Mouse (Mus musculus) ES-E14 (cell line): Measurements from ENCODE around the gene Fam240a. TPM values are rescaled to one million over a fixed set of nuclear protein-coding genes. Genes with fewer than 3 reads are reported as not detected.

Source experiments
- DNase-seq: peaks from one replicate; pipeline ENCODE4 v3.0.0-alpha.2; 2013; ENCODE audit warnings: low read depth, low spot score
- H3K27ac ChIP-seq: 2 replicates; pipeline ENCODE4 v1.5.1; 2012; ENCODE audit warnings: low read depth, mild to moderate bottlenecking, low read length, moderate library complexity, mixed read lengths; ENCODE audit not compliant: poor library complexity, insufficient read depth, severe bottlenecking
- H3K36me3 ChIP-seq: 2 replicates; pipeline ENCODE4 v1.6.1; 2012; ENCODE audit warnings: mild to moderate bottlenecking, low read length, moderate library complexity, mixed read lengths; ENCODE audit not compliant: control insufficient read depth, poor library complexity, insufficient read depth, severe bottlenecking
- H3K4me1 ChIP-seq, 2 experiments: fragments of 150-350 bp in 1 of 2; sonication (generic) in 1 of 2; 2 replicates each; pipeline ENCODE4 v1.6.1; 2012; ENCODE audit warnings: low read length in 2 of 2, mild to moderate bottlenecking in 1 of 2, mixed read lengths in 1 of 2; ENCODE audit not compliant: control insufficient read depth in 2 of 2, insufficient read depth in 2 of 2, poor library complexity in 1 of 2
- H3K4me3 ChIP-seq, 2 experiments: fragments of 150-350 bp in 1 of 2; sonication (generic) in 1 of 2; 2 replicates each; pipeline ENCODE4 v1.5.1; 2012; ENCODE audit warnings: low read length in 2 of 2, low read depth in 1 of 2, mild to moderate bottlenecking in 1 of 2, mixed read lengths in 1 of 2; ENCODE audit not compliant: insufficient read depth in 1 of 2, poor library complexity in 1 of 2, severe bottlenecking in 1 of 2
- H3K9ac ChIP-seq: 2 replicates; pipeline ENCODE4 v1.6.1; 2012; ENCODE audit warnings: low read depth, mild to moderate bottlenecking, low read length, mixed read lengths; ENCODE audit not compliant: poor library complexity, insufficient read depth, severe bottlenecking
- H3K9me3 ChIP-seq: fragments of 150-350 bp; sonication (generic); 2 replicates; pipeline ENCODE4 v1.6.1; 2012; ENCODE audit warnings: low read depth, mild to moderate bottlenecking, low read length; ENCODE audit not compliant: control insufficient read depth, insufficient read depth
- HCFC1 ChIP-seq: IDR thresholded peaks from 2 replicates; pipeline ENCODE4 v1.6.1; 2012; ENCODE audit warnings: low read length, inconsistent platforms, borderline replicate concordance; ENCODE audit not compliant: insufficient read depth
- ZC3H11A ChIP-seq: IDR thresholded peaks from 2 replicates; pipeline ENCODE4 v1.6.1; 2012; ENCODE audit warnings: low read depth, mild to moderate bottlenecking, inconsistent platforms, low read length, borderline replicate concordance
- ZNF384 ChIP-seq: IDR thresholded peaks from 2 replicates; pipeline ENCODE4 v1.6.1; 2012; ENCODE audit warnings: low read depth, low read length, inconsistent platforms
- in situ Hi-C, 2 experiments: fragments of 600-800 bp; cut with MboI; formaldehyde crosslinking; loops; one replicate each; pipeline ENCODE4 v1.15.1; 2025; ENCODE audit warnings: low sequenced_read_pairs in 2 of 2, inconsistent platforms in 1 of 2; ENCODE audit not compliant: unreplicated experiment in 2 of 2
- total RNA-seq: library from RNA; depleted of rRNA; stranded (reverse); fragments of 300-350 nt; gene quantifications from 2 replicates; pipeline ENCODE4 v1.2.3, GENCODE M21; 2012; rRNA removed

Gene Fam240a
- total RNA-seq, 1 experiment: 1.0 TPM

DNA sequence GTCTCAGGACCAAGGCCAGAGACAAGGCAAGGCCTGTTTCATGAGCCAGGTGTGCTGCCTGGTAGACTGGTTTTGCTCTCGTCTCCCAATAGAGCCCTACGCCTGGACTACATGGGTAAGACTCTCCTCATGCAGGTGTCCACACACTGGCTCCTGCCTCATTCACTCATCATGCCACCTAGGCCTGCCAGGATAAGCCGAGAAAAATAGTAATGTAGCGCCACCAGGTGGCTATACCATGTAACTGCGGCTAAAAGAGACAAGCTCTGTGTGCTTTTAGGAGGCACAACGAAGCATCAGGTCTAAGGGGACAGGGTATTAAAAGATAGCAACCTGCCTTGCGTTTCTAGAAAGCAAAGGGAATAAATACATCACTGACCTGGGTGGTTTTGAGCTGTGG, 45.6 kb downstream of the Fam240a start:
- H3K9me3 ChIP-seq: no peaks in the 10 kb centered on the region
- TF ChIP-seq ZC3H11A: peak; percentile 51; the same call in 1 of the 2 replicates
- TF ChIP-seq ZNF384: no peak
- TF ChIP-seq HCFC1: no peak
- DNase-seq: peak; percentile 73
- H3K36me3 ChIP-seq: no peaks in the 10 kb centered on the region
- in situ Hi-C loops: loop anchor here in 1 of 2 experiments (10.0 kb wide), 1 partner anchor 156 kb away; no protein-coding TSS in a partner anchor
- peaks cover 0 to 13% of the 10 kb centered on the region in 2 experiments; a peak in 1 of 4 replicates for H3K4me1 ChIP-seq
- no peak overlapping the region for H3K27ac ChIP-seq
- H3K9ac ChIP-seq: no peak overlapping the region
- H3K4me3 ChIP-seq: no peak overlapping the region

Other genes starting within 250 kb of the Fam240a start
- gene Myl3, start 175.0 kb downstream of the Fam240a start, total RNA-seq: 0.48 and 0.89 TPM in 2 replicates
- 3.2 and 6.8 TPM in 2 replicates for gene Pth1r, start 169.7 kb downstream of the Fam240a start, total RNA-seq
- 7.5 and 14.8 TPM in 2 replicates for gene Prss42, start 118.7 kb downstream of the Fam240a start, total RNA-seq
- gene Prss44, start 102.9 kb downstream of the Fam240a start, total RNA-seq: 1.5 and 2.2 TPM in 2 replicates
- gene Prss43, start 90.2 kb downstream of the Fam240a start, total RNA-seq: 0.09 TPM in 1 of 2 replicates, not detected in the other
- gene Prss45, start 82.3 kb downstream of the Fam240a start, total RNA-seq: 0.26 and 0.54 TPM in 2 replicates
- 0.63 and 2.8 TPM in 2 replicates for gene Prss46, start 72.4 kb downstream of the Fam240a start, total RNA-seq
- gene Prss50, start 58.9 kb downstream of the Fam240a start, total RNA-seq: 50.2 and 69.3 TPM in 2 replicates
- 13.0 and 35.0 TPM in 2 replicates for gene Als2cl, start 37.0 kb downstream of the Fam240a start, total RNA-seq
- gene Tmie, start 36.7 kb downstream of the Fam240a start, total RNA-seq: 0.67 and 0.79 TPM in 2 replicates
- gene Tdgf1, start 29.3 kb upstream of the Fam240a start, total RNA-seq: 904 and 1,760 TPM in 2 replicates
- gene Lrrc2, start 34.7 kb upstream of the Fam240a start, total RNA-seq: 20.2 and 20.8 TPM in 2 replicates
- gene Rtp3, start 73.7 kb upstream of the Fam240a start, total RNA-seq: 0.62 and 1.1 TPM in 2 replicates
- 0.48 TPM in 1 of 2 replicates, not detected in the other for gene Ltf, start 102.4 kb upstream of the Fam240a start, total RNA-seq
- gene Ccrl2, start 140.7 kb upstream of the Fam240a start, total RNA-seq: 0.26 and 0.40 TPM in 2 replicates
- gene Lrrfip2, start 200.7 kb upstream of the Fam240a start, total RNA-seq: 25.5 and 33.0 TPM in 2 replicates